Mouse (Mus musculus) neural tube, embryonic 13.5 days (tissue): ENCODE results near the gene Fam49a. TPM values are rescaled to one million over a fixed set of nuclear protein-coding genes. Genes with fewer than 3 reads are reported as not detected.
"Not testable (repeated sequence)": the region's sequence is repeated elsewhere in the genome, so short reads cannot be mapped to it uniquely, and the experiment has no call there.

Experiments
- ATAC-seq: fragments of 200-750 bp; cut with Nextera tagmentation; 2 replicates; pipeline ENCODE4 v1.8.0; 2017; ENCODE audit warnings: low read depth, mild to moderate bottlenecking, moderate TSS enrichment, moderate library complexity
- H3K27ac ChIP-seq: fragments of 300-500 bp; sonication (generic); replicated peaks from 2 replicates; pipeline ENCODE4 v1.5.1; 2015; ENCODE audit warnings: moderate library complexity, mild to moderate bottlenecking, inconsistent platforms
- H3K27me3 ChIP-seq: fragments of 300-500 bp; sonication (generic); 2 replicates; pipeline ENCODE4 v1.6.1; 2015; ENCODE audit warnings: mild to moderate bottlenecking, inconsistent platforms
- H3K36me3 ChIP-seq: fragments of 300-500 bp; sonication (generic); 2 replicates; pipeline ENCODE4 v1.6.1; 2015; ENCODE audit warnings: mild to moderate bottlenecking, inconsistent platforms
- H3K4me1 ChIP-seq: fragments of 300-500 bp; sonication (generic); replicated peaks from 2 replicates; pipeline ENCODE4 v1.6.1; 2015; ENCODE audit warnings: inconsistent platforms
- H3K4me2 ChIP-seq: fragments of 300-500 bp; sonication (generic); 2 replicates; pipeline ENCODE4 v1.6.1; 2015; ENCODE audit warnings: inconsistent platforms, mild to moderate bottlenecking, moderate library complexity
- H3K4me3 ChIP-seq: fragments of 300-500 bp; sonication (generic); 2 replicates; pipeline ENCODE4 v1.5.1; 2015; ENCODE audit warnings: mild to moderate bottlenecking, inconsistent platforms
- H3K9ac ChIP-seq: fragments of 300-500 bp; sonication (generic); 2 replicates; pipeline ENCODE4 v1.6.1; 2015; ENCODE audit warnings: moderate library complexity, mild to moderate bottlenecking, inconsistent platforms
- H3K9me3 ChIP-seq: fragments of 300-500 bp; sonication (generic); 2 replicates; pipeline ENCODE4 v1.6.1; 2016; ENCODE audit warnings: inconsistent platforms
- WGBS: fragments of 180-500 bp; shearing (Covaris S2); methylation state at CpG from one replicate; pipeline ENCODE4 v1.1.7; 2015; 5-methylcytosine and 5-hydroxymethylcytosine counted together
- polyA plus RNA-seq: library from polyadenylated mRNA; unstranded; fragments of >200 nt; fragmentation: Nextera tagmentation; extraction: Ambion mirVana; gene quantifications from 2 replicates; pipeline ENCODE4 v1.2.1, GENCODE M21; 2015

Fam49a gene
- polyA plus RNA-seq, 1 experiment from 2014 or later: 34.1 TPM

DNA sequence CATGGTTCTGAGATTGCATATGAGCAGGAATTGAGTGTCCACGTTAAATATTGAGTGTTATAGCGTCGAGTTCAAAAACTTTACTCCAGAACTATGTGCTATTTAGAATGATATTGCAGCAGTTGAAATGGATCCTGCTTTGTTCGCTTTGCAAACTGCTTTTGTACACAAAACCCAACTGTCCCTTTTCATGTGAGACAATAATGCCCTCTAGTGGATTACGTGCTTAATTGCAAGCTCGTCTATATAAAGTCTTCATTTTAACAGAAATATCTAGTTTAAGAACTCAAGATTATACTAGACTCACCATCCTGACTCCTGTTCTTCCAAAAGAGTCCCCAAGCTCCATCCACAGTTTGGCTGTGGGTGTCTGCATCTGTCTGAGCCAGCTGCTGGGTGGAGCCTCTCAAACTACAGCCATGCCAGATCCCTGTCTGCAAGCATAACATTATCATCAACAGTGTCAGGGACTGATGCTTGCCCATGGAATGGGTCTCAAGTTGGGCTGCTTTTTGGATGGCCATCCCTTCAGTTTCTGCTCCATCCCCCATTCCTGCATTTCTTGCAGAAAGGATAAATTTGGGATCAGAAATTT is 56.3 kb downstream of the Fam49a start:
- H3K4me1 ChIP-seq: peaks cover 37% of the 10 kb centered on the region
- ATAC-seq: no peak
- H3K27me3 ChIP-seq: no peaks in the 10 kb centered on the region
- H3K9ac ChIP-seq: no peak overlapping the region
- H3K4me2 ChIP-seq: no peak overlapping the region
- H3K4me3 ChIP-seq: no peak overlapping the region
- 0 out of 2 replicates have a peak, but pooled peaks cover 4% of the 10 kb centered on the region for H3K36me3 ChIP-seq
- H3K9me3 ChIP-seq: no peaks in the 10 kb centered on the region
- H3K27ac ChIP-seq: no peak overlapping the region
- WGBS: 6% methylated on average over 6 of the region's 6 CpGs

DNA sequence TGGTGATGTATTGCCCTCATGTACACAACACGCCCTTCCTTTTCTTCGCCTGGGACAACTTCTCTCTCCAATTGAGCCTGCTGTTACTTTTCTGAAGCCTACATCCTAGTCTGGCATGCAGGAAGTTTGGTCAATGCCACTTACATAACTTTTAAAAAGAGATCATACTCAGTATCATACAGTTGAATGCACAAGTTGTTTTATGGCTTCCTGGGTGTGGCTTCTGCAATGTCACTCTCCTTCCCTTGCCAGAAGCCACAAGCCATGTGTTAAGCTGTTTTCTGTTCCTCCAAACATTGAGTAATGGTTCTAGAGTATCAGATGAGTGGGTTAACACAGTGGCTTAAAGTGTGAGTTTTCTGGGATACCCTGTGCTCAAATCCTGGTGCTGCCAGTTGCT is 58.8 kb downstream of the Fam49a start:
- H3K36me3 ChIP-seq: no peaks in the 10 kb centered on the region
- no peak for ATAC-seq
- H3K9me3 ChIP-seq: no peaks in the 10 kb centered on the region
- H3K27me3 ChIP-seq: no peaks in the 10 kb centered on the region
- no peak overlapping the region for H3K27ac ChIP-seq
- no peak overlapping the region for H3K4me2 ChIP-seq
- WGBS: 90% methylated on average over 2 of the region's 2 CpGs
- H3K4me3 ChIP-seq: no peak overlapping the region
- H3K4me1 ChIP-seq: peaks cover 31% of the 10 kb centered on the region
- H3K9ac ChIP-seq: no peak overlapping the region

GRCm38 (mm10) chr12:12321111-12321510 is 59.2 kb downstream of the Fam49a start:
- no peak overlapping the region for H3K4me2 ChIP-seq
- ATAC-seq: no peak
- H3K4me1 ChIP-seq: peaks cover 31% of the 10 kb centered on the region
- H3K9ac ChIP-seq: no peak overlapping the region
- no peaks in the 10 kb centered on the region for H3K9me3 ChIP-seq
- H3K4me3 ChIP-seq: no peak overlapping the region
- H3K27me3 ChIP-seq: no peaks in the 10 kb centered on the region
- H3K36me3 ChIP-seq: no peaks in the 10 kb centered on the region
- H3K27ac ChIP-seq: no peak overlapping the region
- 79% methylated on average over 3 of the region's 3 CpGs for WGBS

DNA sequence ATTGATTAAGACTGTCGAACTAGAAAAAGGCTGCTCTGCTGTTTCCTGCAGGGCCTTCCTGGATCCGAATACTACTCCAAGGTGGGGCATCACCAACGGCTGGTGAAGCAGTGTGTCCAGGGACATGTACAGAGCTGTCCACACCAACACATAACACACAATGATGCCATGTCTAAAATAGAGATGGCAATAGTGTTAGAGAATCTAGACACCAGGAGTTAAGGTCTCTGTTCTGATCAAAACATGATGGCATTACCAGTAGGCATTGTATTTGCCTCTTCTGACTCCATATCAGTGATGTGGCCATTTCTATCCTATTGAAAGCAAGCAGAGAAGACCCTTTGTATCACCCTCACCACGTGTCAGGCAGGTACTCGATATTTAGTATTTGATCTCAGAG is 61.1 kb downstream of the Fam49a start:
- H3K36me3 ChIP-seq: no peaks in the 10 kb centered on the region
- ATAC-seq: no peak
- WGBS: 81% methylated on average over 5 of the region's 5 CpGs

DNA sequence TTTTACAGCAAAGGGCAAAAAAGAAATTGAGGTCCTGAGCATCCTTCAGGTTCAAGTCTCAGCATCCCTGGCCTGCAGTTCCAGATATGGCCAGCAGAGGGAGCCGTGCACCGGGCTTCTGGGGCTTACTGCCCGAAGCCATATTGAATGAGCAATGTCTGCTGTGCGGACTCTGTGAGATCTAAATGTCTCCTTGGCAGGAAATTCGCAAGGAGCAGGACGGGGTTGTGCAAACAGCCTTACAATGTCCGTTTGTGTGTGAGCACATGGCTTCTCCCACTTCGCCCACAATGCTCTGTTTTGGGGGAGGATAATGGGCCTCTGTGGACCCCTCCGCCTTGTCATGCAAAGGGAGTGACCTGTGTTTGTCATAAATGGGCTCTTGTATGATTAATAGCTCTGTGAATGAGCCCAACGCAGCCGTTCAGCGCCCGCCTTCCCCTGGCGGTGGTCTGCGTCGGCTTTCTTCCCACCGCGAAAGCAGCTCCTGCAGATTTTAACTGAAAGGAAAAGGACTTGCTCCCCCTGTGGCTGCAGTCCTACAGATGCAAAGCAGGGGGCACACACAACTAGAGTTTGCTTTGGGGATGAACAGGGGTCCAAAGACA is 61.8 kb downstream of the Fam49a start:
- H3K36me3 ChIP-seq: no peaks in the 10 kb centered on the region
- peak overlapping the region; percentile 28 for H3K4me3 ChIP-seq
- H3K9me3 ChIP-seq: no peaks in the 10 kb centered on the region
- H3K4me1 ChIP-seq: peaks cover 12% of the 10 kb centered on the region
- peak overlapping the region; percentile 87 for H3K27ac ChIP-seq
- H3K4me2 ChIP-seq: peak overlapping the region; percentile 57
- peak overlapping the region; percentile 65 for H3K9ac ChIP-seq
- WGBS: 15% methylated on average over 18 of the region's 18 CpGs
- no peaks in the 10 kb centered on the region for H3K27me3 ChIP-seq
- ATAC-seq: peak; percentile 92

More for the DNA sequence above, 61.1 kb downstream of the Fam49a start:
- H3K27ac ChIP-seq: no peak overlapping the region
- peaks cover 12% of the 10 kb centered on the region for H3K4me1 ChIP-seq
- H3K27me3 ChIP-seq: no peaks in the 10 kb centered on the region
- no peaks in the 10 kb centered on the region for H3K9me3 ChIP-seq
- H3K9ac ChIP-seq: no peak overlapping the region
- no peak overlapping the region for H3K4me2 ChIP-seq
- no peak overlapping the region for H3K4me3 ChIP-seq

- H3K4me2 ChIP-seq: peak overlapping the region; percentile 57
- ATAC-seq, H3K36me3 ChIP-seq, H3K27me3 ChIP-seq, H3K9me3 ChIP-seq: not testable (repeated sequence)
- 88% methylated on average over 21 of the region's 22 CpGs for WGBS
- peak overlapping the region; percentile 65; the same call in 1 of the 2 replicates for H3K9ac ChIP-seq
- peak overlapping the region; percentile 28; the same call in 1 of the 2 replicates for H3K4me3 ChIP-seq
- H3K4me1 ChIP-seq: peaks cover 12% of the 10 kb centered on the region
- H3K27ac ChIP-seq: peak overlapping the region; percentile 87
These were observed 62.3 kb downstream of the Fam49a start for GRCm38 (mm10) chr12:12324266-12324665.

- Histone ChIP-seq H3K4me2 (no peak overlapping the region), H3K36me3 (no peaks in the 10 kb centered on the region), H3K27ac (no peak overlapping the region), H3K27me3 (no peaks in the 10 kb centered on the region), H3K9me3 (no peaks in the 10 kb centered on the region), H3K4me1 (no peaks in the 10 kb centered on the region), H3K4me3 (no peak overlapping the region), H3K9ac (no peak overlapping the region)
- 94% methylated on average over 11 of the region's 11 CpGs for WGBS
- ATAC-seq: no peak
These were observed 71.8 kb downstream of the Fam49a start for GRCm38 (mm10) chr12:12333526-12334310.

GRCm38 (mm10) chr12:12334486-12334885 is 72.5 kb downstream of the Fam49a start:
- H3K27ac ChIP-seq: no peak overlapping the region

DNA sequence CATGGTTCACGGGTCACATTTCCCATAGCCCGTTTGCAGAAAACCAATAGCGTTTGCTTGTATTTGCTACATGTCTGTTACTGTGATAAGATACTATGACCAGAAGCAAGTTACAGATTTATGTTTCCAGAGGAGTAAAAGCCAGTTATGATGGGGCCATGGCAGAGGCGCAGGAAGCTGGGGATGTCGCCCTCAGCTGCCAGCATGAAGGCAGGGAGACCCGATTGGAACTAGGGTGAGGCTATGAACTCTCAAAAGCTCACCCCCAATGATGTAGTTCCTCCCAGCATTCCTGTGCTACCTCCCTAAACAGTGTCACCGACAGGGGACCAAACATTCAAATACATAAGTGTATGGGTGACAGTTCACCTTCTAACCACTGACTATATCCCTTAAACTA is 73.6 kb downstream of the Fam49a start:
- Histone ChIP-seq H3K27me3 (no peaks in the 10 kb centered on the region), H3K36me3 (no peaks in the 10 kb centered on the region), H3K4me3 (no peak overlapping the region), H3K27ac (no peak overlapping the region), H3K4me2 (no peak overlapping the region), H3K9me3 (no peaks in the 10 kb centered on the region), H3K9ac (no peak overlapping the region), H3K4me1 (no peaks in the 10 kb centered on the region)
- WGBS: 93% methylated on average over 7 of the region's 7 CpGs
- ATAC-seq: no peak

More at GRCm38 (mm10) chr12:12334486-12334885, 72.5 kb downstream of the Fam49a start:
- Histone ChIP-seq H3K36me3 (no peaks in the 10 kb centered on the region), H3K4me1 (no peaks in the 10 kb centered on the region), H3K4me2 (no peak overlapping the region), H3K27me3 (no peaks in the 10 kb centered on the region), H3K9me3 (no peaks in the 10 kb centered on the region), H3K9ac (no peak overlapping the region), H3K4me3 (no peak overlapping the region)
- WGBS: 90% methylated on average over 5 of the region's 5 CpGs
- no peak for ATAC-seq

- H3K4me3 ChIP-seq: no peak overlapping the region
- no peak overlapping the region for H3K4me2 ChIP-seq
- H3K27ac ChIP-seq: no peak overlapping the region
- WGBS: 85% methylated on average over 6 of the region's 6 CpGs
- no peaks in the 10 kb centered on the region for H3K27me3 ChIP-seq
- no peak for ATAC-seq
- H3K4me1 ChIP-seq: no peaks in the 10 kb centered on the region
- H3K9me3 ChIP-seq: no peaks in the 10 kb centered on the region
- no peaks in the 10 kb centered on the region for H3K36me3 ChIP-seq
- no peak overlapping the region for H3K9ac ChIP-seq
These were observed 75.4 kb downstream of the Fam49a start for GRCm38 (mm10) chr12:12337378-12337777.

- no peaks in the 10 kb centered on the region for H3K27me3 ChIP-seq
- H3K9ac ChIP-seq: no peak overlapping the region
- no peaks in the 10 kb centered on the region for H3K36me3 ChIP-seq
- H3K4me3 ChIP-seq: no peak overlapping the region
- H3K4me1 ChIP-seq: no peaks in the 10 kb centered on the region
- no peak overlapping the region for H3K27ac ChIP-seq
- WGBS: 91% methylated on average over 2 of the region's 2 CpGs
- no peak overlapping the region for H3K4me2 ChIP-seq
- no peak for ATAC-seq
- H3K9me3 ChIP-seq: no peaks in the 10 kb centered on the region
These were observed 81.4 kb downstream of the Fam49a start for GRCm38 (mm10) chr12:12343320-12343719.

- Histone ChIP-seq H3K27me3 (no peaks in the 10 kb centered on the region), H3K4me2 (no peak overlapping the region), H3K4me3 (no peak overlapping the region), H3K4me1 (peaks cover 16% of the 10 kb centered on the region), H3K36me3 (no peaks in the 10 kb centered on the region), H3K9ac (no peak overlapping the region), H3K9me3 (no peaks in the 10 kb centered on the region), H3K27ac (no peak overlapping the region)
- 37% methylated on average over 2 of the region's 2 CpGs for WGBS
- ATAC-seq: no peak
These were observed 86.7 kb downstream of the Fam49a start for GRCm38 (mm10) chr12:12348625-12349024.
